Mouse (Mus musculus) activated CD4-positive, CD25-positive, alpha-beta regulatory T cell, adult 9 weeks (primary cell): ENCODE data around the gene Olfr514. TPM values are rescaled to one million over a fixed set of nuclear protein-coding genes. Genes with fewer than 3 reads are reported as not detected.

Experiments
- polyA plus RNA-seq: library from polyadenylated mRNA; unstranded; fragments of 100-300 nt; shearing (Covaris generic); gene quantifications from one replicate; pipeline ENCODE4 v1.2.1, GENCODE M21; 2017

Olfr514 gene
- not detected for polyA plus RNA-seq

GRCm38 (mm10) chr7:108825897-108826296, at the start of gene Olfr514:
Olfr514 (minus strand) TSS chr7:108825997.

GRCm38 (mm10) chr7:108872279-108872678, 46.5 kb upstream of the Olfr514 start, which contains the start of gene Olfr517:
Olfr517 (minus strand) TSS chr7:108872379.

GRCm38 (mm10) chr7:108850429-108850828, 24.6 kb upstream of the Olfr514 start, which contains the start of gene Olfr516:
Olfr516 (minus strand) TSS chr7:108850529.

Other genes starting within 250 kb of the Olfr514 start
- not detected for gene Olfr506, start 215.2 kb downstream of the Olfr514 start, polyA plus RNA-seq
- gene Olfr507, start 204.2 kb downstream of the Olfr514 start, polyA plus RNA-seq: not detected
- gene Olfr508, start 196.0 kb downstream of the Olfr514 start, polyA plus RNA-seq: 0.22 TPM
- gene Olfr509, start 174.1 kb downstream of the Olfr514 start, polyA plus RNA-seq: not detected
- gene Olfr510, start 159.6 kb downstream of the Olfr514 start, polyA plus RNA-seq: not detected
- gene Olfr512, start 112.7 kb downstream of the Olfr514 start, polyA plus RNA-seq: not detected
- gene Olfr513, start 75.0 kb downstream of the Olfr514 start, polyA plus RNA-seq: not detected
- not detected for gene Olfr516, start 24.5 kb upstream of the Olfr514 start, polyA plus RNA-seq
- not detected for gene Olfr517, start 46.4 kb upstream of the Olfr514 start, polyA plus RNA-seq
- not detected for gene Olfr518, start 59.0 kb upstream of the Olfr514 start, polyA plus RNA-seq
- gene Olfr519, start 68.4 kb upstream of the Olfr514 start, polyA plus RNA-seq: not detected
- gene Nlrp10, start 104.2 kb upstream of the Olfr514 start, polyA plus RNA-seq: 0.07 TPM
- 31.2 TPM for gene Eif3f, start 108.4 kb upstream of the Olfr514 start, polyA plus RNA-seq
- gene Tub, start 124.3 kb upstream of the Olfr514 start, polyA plus RNA-seq: 0.82 TPM